Mouse (Mus musculus) limb, embryonic 10.5 days (tissue): Measurements from ENCODE around the gene Ddb1. TPM values are rescaled to one million over a fixed set of nuclear protein-coding genes. Genes with fewer than 3 reads are reported as not detected.
"Not testable (repeated sequence)": the region's sequence is repeated elsewhere in the genome, so short reads cannot be mapped to it uniquely, and the experiment has no call there.

Source experiments
- DNase-seq: peaks from one replicate; pipeline ENCODE4 v3.0.0-alpha.2; 2017; ENCODE audit warnings: low spot score
- H3K27ac ChIP-seq: fragments of 300-500 bp; sonication (generic); 2 replicates; pipeline ENCODE4 v1.5.1; 2016; ENCODE audit warnings: mild to moderate bottlenecking
- H3K27me3 ChIP-seq: fragments of 300-500 bp; sonication (generic); 2 replicates; pipeline ENCODE4 v1.6.1; 2016; ENCODE audit warnings: low read depth, mild to moderate bottlenecking; ENCODE audit not compliant: poor library complexity, severe bottlenecking
- H3K36me3 ChIP-seq: fragments of 300-500 bp; sonication (generic); 2 replicates; pipeline ENCODE4 v1.6.1; 2016; ENCODE audit warnings: mild to moderate bottlenecking, moderate library complexity
- H3K4me1 ChIP-seq: fragments of 300-500 bp; sonication (generic); 2 replicates; pipeline ENCODE4 v1.6.1; 2016
- H3K4me3 ChIP-seq: fragments of 300-500 bp; sonication (generic); 2 replicates; pipeline ENCODE4 v1.5.1; 2016; ENCODE audit warnings: mild to moderate bottlenecking, moderate library complexity
- H3K9me3 ChIP-seq: fragments of 300-500 bp; sonication (generic); replicated peaks from 2 replicates; pipeline ENCODE4 v1.6.1; 2016; ENCODE audit warnings: mild to moderate bottlenecking
- WGBS: fragments of 180-500 bp; shearing (Covaris S2); methylation state at CpG from one replicate; pipeline ENCODE4 v1.1.7; 2016; 5-methylcytosine and 5-hydroxymethylcytosine counted together
- polyA plus RNA-seq: library from polyadenylated mRNA; unstranded; fragments of >200 nt; fragmentation: Nextera tagmentation; extraction: Ambion mirVana; gene quantifications from 2 replicates; pipeline ENCODE4 v1.2.1, GENCODE M21; 2016

The Ddb1 gene
- 443 and 508 TPM in 2 replicates for polyA plus RNA-seq

DNA sequence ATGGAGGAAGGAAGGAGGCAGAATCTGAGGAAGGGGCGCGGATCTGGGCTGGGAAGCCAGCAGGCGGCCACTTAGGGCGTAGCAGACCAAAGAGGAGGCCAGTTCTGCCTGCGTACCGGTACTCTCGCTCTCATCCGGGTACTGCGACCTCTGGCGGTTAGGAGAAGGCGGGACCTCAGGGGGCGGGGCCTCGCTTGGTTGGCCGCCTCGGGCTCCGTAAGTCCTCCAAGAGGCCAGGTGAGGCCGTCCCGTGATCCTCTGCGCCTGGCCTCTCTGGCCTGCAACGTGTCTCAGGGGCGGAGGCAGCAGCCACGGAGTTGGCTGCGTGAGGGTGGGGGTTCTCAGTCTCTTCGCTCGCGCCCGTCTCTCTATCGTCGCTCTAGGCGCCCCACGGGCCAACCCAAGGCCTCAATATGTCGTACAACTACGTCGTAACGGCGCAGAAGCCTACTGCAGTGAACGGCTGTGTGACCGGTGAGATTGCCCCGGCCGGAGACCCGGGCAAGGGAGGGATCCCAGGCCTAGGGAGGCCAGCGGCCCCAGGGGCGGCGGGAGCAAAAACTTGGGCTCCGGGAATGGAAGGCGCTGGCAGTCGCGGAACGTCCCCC lies at the start of gene Ddb1, which contains the start of gene Tkfc:
Gene Ddb1 (plus strand): TSS at position 35 of the 608 bp plus-strand sequence.
Gene Tkfc (minus strand): TSS at position 362 of the 608 bp plus-strand sequence.
- Histone ChIP-seq H3K27ac (peak within 1 kb of the TSS; percentile 94), H3K9me3 (no peaks in the 10 kb centered on the region), H3K36me3 (peaks cover 41% of the 10 kb centered on the region), H3K4me3 (peak within 1 kb of the TSS; percentile 80), H3K27me3 (no peaks in the 10 kb centered on the region), H3K4me1 (peaks cover 46% of the 10 kb centered on the region)
- peak; percentile 99 for DNase-seq
- under 1% methylated on average over 49 of the region's 49 CpGs for WGBS

DNA sequence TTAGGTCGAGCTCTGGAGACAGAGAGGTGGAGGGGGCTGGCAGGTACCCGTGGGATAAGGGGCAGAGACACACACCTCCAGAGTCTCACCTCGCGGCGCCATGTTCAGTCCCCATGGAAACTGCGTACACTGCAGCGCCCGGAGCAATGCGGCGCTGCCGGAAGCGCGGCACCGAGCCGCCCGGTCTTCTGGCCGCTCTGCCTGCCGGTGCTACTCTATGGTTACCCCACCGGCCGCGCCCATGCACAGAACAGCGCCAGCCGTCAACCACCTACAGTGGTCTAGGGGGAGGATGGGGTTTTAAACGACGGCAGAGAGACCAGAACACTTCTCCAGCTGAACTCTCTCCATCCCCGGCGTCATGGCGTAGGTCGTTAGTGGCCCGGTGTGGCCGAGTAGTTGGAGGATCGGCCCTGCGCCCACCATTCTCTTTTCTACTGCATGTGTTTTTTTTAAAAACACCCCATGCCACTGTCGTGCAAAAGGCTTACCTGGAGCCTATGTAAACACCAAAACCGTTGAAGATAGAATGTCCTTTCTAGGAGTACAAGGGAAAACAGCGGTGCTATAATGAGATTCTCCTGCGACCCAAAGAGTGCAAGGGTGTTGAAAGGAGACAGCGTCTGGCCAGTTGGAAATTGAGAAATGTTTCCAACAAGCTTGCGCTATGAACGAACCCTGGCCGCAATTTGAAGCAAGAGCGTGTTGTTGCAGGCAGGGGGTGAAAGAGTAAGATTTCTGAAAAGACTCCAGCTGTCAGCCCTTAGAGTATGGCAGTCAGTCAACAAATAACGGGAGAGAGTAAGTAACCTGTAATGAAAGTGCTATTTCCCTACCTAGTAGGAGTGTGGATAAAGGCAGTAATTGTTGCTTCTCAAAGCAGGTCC lies 49.3 kb upstream of the Ddb1 start, which contains the start of gene Tmem216:
Gene Tmem216 (minus strand): TSS at position 615 of the 887 bp plus-strand sequence.
- Histone ChIP-seq H3K4me1 (peaks cover 17% of the 10 kb centered on the region), H3K36me3 (peaks cover 29% of the 10 kb centered on the region), H3K4me3 (peak within 1 kb of the TSS; percentile 72), H3K27me3 (no peaks in the 10 kb centered on the region), H3K27ac (peak within 1 kb of the TSS; percentile 85), H3K9me3 (no peaks in the 10 kb centered on the region)
- DNase-seq, result peak; percentile 87
- WGBS, result 2% methylated on average over 43 of the region's 43 CpGs

DNA sequence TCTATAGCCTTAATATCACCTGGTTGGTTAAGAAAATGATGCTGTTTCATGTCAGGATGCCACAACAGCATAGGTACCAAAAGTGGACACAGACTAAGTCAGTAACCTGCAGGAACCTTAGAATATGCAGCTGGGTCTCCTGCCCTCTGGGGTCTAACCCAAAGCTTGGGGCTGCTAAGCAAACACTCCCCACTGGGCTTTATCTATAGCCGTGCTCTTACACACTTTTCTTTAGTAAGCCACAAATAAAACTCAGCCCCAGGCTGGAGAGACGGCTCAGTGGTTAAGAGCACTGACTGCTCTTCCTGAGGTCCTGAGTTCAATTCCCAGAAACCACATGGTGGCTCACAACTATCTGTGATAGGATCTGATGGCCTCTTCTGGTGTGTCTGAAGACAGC lies 48.1 kb upstream of the Ddb1 start:
- H3K4me1 ChIP-seq, result peaks cover 17% of the 10 kb centered on the region
- WGBS, result 81% methylated on average over 2 of the region's 2 CpGs
- peaks cover 18% of the 10 kb centered on the region for H3K36me3 ChIP-seq
- H3K4me3 ChIP-seq, result no peak overlapping the region
- no peak for DNase-seq
- no peaks in the 10 kb centered on the region for H3K27me3 ChIP-seq
- no peak overlapping the region for H3K27ac ChIP-seq
- no peaks in the 10 kb centered on the region for H3K9me3 ChIP-seq

DNA sequence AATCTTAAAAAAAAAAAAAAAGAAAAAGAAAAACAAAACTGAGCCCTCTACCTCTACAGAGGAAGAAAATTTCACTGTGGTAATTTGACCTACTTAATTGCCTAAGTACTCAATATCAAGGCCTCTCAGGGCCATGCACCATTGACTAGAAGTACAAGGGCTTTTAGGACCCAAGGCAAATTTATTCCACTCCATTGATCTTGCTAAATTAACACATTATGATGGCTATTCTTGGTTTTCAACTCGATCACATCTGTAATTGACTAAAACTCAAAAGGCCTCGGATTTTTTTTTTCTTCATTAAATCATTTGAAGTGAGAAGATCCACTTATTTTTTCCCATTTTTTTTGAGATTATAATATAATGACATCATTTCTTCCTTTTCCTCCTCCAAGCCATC lies 47.7 kb upstream of the Ddb1 start:
- H3K4me3 ChIP-seq, result no peak overlapping the region
- WGBS, result 87% methylated on average over 2 of the region's 2 CpGs
- no peak for DNase-seq
- peaks cover 14% of the 10 kb centered on the region for H3K36me3 ChIP-seq
- H3K9me3 ChIP-seq, result no peaks in the 10 kb centered on the region
- H3K27me3 ChIP-seq, result no peaks in the 10 kb centered on the region
- H3K27ac ChIP-seq, result no peak overlapping the region
- H3K4me1 ChIP-seq, result peaks cover 17% of the 10 kb centered on the region

DNA sequence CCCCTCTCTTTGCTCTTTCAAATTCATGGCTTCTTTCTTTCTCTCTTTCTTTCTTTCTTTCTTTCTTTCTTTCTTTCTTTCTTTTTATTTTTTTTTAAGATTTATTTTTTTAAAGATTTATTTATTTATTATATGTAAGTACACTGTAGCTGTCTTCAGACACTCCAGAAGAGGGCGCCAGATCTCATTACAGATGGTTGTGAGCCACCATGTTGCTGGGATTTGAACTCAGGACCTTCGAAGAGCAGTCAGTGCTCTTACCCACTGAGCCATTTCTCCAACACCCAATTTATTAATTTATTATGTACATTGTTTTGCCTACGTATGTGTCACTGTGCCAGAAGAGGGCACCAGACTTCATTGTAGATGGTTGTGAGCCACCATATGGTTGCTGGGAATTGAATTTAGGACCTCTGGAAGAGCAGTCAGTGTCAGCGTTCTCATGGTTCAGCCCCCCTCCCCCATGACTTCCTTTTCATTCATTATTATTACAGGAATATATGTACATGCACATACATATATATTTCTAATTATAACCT lies 47.2 kb upstream of the Ddb1 start:
- not testable (repeated sequence) for H3K27me3 ChIP-seq, H3K36me3 ChIP-seq, H3K27ac ChIP-seq, H3K4me3 ChIP-seq, DNase-seq, H3K9me3 ChIP-seq
- WGBS, result 72% methylated on average over 4 of the region's 4 CpGs
- peaks cover 17% of the 10 kb centered on the region for H3K4me1 ChIP-seq

DNA sequence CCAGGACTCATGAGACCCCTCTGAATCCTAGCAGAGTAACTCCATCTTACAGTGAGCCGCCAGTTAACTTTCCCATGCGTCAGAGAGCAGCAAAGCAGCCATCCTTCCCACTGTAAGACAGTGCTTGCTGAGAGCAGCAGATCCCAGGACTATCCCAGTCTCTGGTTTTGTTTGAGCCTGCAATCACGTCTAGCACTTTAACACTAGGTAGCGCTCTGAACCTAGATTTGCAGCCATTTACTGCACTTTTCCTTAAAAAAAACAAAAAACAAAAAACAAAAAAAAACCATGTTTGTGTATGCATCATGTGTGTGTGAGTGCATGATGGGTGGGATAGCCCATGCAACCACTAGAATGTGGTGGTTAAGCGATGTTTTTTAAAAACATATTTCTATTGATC lies 45.0 kb upstream of the Ddb1 start:
- H3K9me3 ChIP-seq, result no peaks in the 10 kb centered on the region
- no peaks in the 10 kb centered on the region for H3K36me3 ChIP-seq
- H3K27ac ChIP-seq, result no peak overlapping the region
- WGBS, result 35% methylated on average over 5 of the region's 5 CpGs
- H3K4me3 ChIP-seq, result no peak overlapping the region
- peaks cover 10% of the 10 kb centered on the region for H3K4me1 ChIP-seq
- DNase-seq, result no peak
- no peaks in the 10 kb centered on the region for H3K27me3 ChIP-seq

DNA sequence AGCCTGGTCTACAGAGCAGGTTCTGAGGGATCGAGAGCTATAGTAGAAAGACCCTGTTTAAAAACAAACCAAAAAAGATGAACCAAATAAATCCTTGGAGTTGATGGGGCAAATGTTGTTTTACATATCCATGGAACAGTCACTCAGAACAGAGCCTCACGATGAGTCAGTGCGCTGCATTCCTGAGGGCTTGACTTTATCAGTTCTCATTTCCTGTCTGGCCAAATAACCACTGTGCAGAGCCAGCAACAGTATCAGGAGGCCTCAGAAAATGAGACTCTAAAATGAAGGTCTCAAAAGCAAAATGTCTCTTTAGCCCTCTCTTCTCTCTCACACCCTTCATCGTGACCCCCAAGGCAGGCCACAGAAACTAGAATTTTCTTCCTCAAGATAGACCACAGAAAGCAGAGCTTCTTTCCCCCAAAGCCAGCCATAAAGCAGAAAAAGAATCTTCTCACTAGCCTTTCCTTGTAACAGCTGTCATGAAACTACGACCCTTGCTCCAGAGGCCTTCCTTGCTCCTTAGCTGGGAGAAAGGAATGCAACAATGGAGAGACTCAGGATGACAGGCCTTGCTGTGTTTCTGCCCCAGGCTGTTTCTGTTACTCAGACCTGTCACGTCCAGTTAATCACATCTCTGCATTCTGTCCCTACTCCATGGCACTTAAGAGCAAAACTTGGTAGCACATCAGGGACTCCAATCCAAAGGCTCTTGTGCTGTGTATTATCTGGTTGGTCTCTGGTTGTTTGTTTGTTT lies 43.4 kb upstream of the Ddb1 start:
- no peak for DNase-seq
- 63% methylated on average over 6 of the region's 6 CpGs for WGBS
- Histone ChIP-seq H3K4me3 (no peak overlapping the region), H3K9me3 (no peaks in the 10 kb centered on the region), H3K36me3 (no peaks in the 10 kb centered on the region), H3K27me3 (no peaks in the 10 kb centered on the region), H3K4me1 (no peaks in the 10 kb centered on the region), H3K27ac (no peak overlapping the region)

DNA sequence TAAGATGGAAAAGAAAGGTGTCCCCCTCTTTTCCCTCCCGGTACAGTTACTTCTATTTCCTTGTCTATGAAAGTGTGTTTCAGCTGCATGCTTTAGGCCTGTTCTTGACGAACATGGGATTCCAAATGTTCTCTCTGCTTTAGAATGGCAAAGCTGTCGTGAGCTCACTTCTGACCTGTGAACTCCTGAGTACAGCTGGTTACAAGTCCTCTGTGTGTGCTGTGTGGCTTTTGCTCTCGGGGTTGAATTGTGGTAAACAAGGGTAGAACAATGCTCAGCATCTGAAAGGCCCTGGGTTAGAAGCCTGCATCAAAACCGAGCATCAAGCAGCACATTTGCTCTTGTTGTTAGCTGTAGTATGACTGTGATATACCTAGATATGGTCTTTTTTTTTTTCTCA lies 42.8 kb upstream of the Ddb1 start:
- Histone ChIP-seq H3K27ac (no peak overlapping the region), H3K4me1 (no peaks in the 10 kb centered on the region), H3K4me3 (no peak overlapping the region), H3K27me3 (no peaks in the 10 kb centered on the region), H3K9me3 (no peaks in the 10 kb centered on the region), H3K36me3 (no peaks in the 10 kb centered on the region)
- no peak for DNase-seq
- WGBS, result 71% methylated on average over 5 of the region's 5 CpGs

DNA sequence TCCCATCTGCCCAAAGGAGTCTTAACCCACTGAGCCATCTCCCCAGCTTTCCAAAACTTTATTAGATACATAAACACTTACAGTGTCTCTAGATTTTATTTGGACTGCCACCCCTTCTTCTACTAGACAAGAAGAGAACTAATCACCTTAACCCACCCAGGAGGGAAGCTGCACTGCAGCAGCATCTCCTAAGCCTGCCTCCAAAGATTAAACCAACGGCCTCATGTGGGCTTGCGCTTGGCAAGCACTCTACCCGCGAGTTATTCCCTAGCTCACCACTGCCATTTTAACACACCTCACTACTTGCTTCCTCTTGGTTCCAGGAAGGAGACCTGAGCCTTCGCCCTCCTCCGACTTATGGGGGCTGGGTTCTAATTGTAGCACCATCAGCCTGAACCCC lies 40.8 kb upstream of the Ddb1 start:
- Histone ChIP-seq H3K27ac (no peak overlapping the region), H3K9me3 (no peaks in the 10 kb centered on the region), H3K36me3 (peaks cover 6% of the 10 kb centered on the region; the same call in 1 of the 2 replicates), H3K4me1 (no peaks in the 10 kb centered on the region), H3K4me3 (no peak overlapping the region), H3K27me3 (no peaks in the 10 kb centered on the region)
- 83% methylated on average over 6 of the region's 6 CpGs for WGBS
- no peak for DNase-seq

DNA sequence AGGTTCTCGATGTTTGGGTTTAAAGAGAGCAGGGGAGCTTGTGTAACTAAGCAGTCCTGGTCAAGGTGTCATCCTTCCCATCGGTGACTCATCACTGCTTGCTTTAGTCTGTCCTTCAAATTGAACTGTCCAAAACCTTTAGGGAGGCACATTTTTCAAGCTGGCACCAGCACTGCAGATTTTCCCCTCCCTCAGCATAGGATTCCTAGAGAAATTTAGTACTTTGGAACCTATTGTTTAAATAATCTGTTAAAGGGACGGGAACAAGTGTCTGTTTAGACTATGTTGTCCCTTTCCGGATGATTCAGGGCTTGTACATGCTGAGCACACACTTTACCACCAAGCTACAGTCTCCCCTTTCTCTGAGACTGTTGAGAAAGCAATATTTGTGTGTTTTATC lies 39.9 kb upstream of the Ddb1 start:
- Histone ChIP-seq H3K4me3 (no peak overlapping the region), H3K4me1 (no peaks in the 10 kb centered on the region), H3K36me3 (peaks cover 15% of the 10 kb centered on the region), H3K27me3 (no peaks in the 10 kb centered on the region), H3K9me3 (no peaks in the 10 kb centered on the region), H3K27ac (no peak overlapping the region)
- no peak for DNase-seq
- WGBS, result 88% methylated on average over 4 of the region's 4 CpGs

DNA sequence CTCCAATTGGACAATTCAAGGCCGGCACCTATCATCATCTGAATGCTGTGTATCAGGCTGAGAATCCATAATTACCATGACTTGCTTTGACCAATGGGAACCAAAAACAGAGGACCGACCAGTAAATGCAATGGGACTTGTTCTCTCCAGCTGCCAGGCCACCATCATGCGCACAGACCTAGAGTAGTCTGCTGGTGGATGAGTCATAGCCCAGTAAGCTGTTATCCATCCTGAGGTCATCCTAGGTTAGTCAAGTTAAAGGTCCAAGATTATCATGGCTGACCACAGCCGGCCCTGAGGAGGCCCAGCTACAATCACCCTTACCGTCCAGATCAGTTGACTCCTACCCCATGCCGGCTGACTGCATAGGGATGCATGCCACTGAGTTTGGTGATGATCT lies 35.5 kb upstream of the Ddb1 start:
- 97% methylated on average over 6 of the region's 6 CpGs for WGBS
- Histone ChIP-seq H3K4me1 (no peaks in the 10 kb centered on the region), H3K27ac (no peak overlapping the region), H3K36me3 (peaks cover 59% of the 10 kb centered on the region), H3K27me3 (no peaks in the 10 kb centered on the region), H3K9me3 (no peaks in the 10 kb centered on the region), H3K4me3 (no peak overlapping the region)
- no peak for DNase-seq

DNA sequence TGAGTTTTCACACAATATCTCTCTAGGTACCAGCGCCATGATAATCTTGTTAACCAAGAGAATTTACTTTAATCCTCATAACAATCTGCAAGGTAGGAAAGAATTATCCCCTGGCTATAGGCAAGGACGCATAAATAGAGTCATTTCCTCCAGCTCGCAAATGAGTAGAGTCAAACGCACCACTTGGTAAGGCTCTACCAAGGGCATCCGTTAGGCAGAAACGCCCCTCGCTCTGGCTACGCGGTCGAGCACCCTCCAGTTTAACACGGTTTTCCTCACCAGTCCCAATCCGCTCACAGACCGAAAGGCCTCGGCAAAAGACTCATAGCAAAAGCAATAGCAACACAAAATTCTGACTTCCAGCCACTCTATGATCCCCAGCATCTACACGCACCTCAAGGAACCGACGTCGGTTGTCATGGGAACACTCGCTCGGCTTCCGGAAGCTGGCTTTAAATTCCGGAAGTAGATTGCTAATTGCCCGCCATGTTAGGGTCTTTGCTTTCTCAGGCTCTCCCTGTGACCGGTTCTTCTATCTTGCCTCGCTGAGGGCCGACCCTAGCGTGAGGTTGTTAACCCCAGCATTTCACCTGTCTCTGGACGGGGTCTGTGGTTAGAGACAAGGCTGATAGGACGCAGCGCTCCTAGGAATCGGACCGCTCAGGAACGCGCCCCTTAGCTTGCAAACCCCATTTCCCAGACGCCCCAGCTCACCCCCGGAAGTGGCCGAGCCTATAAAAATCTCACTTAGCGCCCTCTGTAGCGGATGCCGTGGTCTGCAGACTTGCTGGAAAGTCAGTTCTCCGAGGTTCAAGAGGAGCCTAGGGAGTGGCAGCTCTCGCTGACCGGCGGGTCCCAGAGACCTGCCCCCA lies 28.2 kb upstream of the Ddb1 start, which contains the start of the genes Cyb561a3 and Tmem138:
Gene Cyb561a3 (plus strand): TSS at position 483 of the 872 bp plus-strand sequence.
Gene Tmem138 (minus strand): TSS at position 673 of the 872 bp plus-strand sequence.
- Histone ChIP-seq H3K27ac (peak within 1 kb of the TSS; percentile 92), H3K36me3 (peaks cover 34% of the 10 kb centered on the region), H3K9me3 (no peaks in the 10 kb centered on the region), H3K4me1 (peaks cover 14% of the 10 kb centered on the region), H3K4me3 (peak within 1 kb of the TSS; percentile 67), H3K27me3 (no peaks in the 10 kb centered on the region)
- WGBS, result under 1% methylated on average over 44 of the region's 44 CpGs
- peak; percentile 93 for DNase-seq
